Mouse (Mus musculus): ENCODE measurements at regions not wholly inside any gene's neighbourhood (a gene's known extent, or its start where the extent isn't known, plus 50 kb on each side); places are given as distances from the start of the nearest gene placed in this dataset.

GRCm38 (mm10) chr15:43926034-43926433, 3791.9 kb downstream of the 9330182O14Rik start:
- no peak for DNase-seq

- no peak for DNase-seq
Observed at GRCm38 (mm10) chr15:43933608-43934007, 3799.4 kb downstream of the 9330182O14Rik start.

GRCm38 (mm10) chr15:43940424-43940823, 3806.3 kb downstream of the 9330182O14Rik start:
- peak; percentile 15 for DNase-seq

GRCm38 (mm10) chr15:43940905-43941304, 3806.7 kb downstream of the 9330182O14Rik start:
- DNase-seq = no peak

- DNase-seq = peak; percentile 27
Observed at GRCm38 (mm10) chr15:43942002-43942660, 3808.0 kb downstream of the 9330182O14Rik start.

- no peak for DNase-seq
Observed at GRCm38 (mm10) chr15:43984991-43985390, 3850.8 kb downstream of the 9330182O14Rik start.

- peak; percentile 8 for DNase-seq
Observed at GRCm38 (mm10) chr15:43991229-43991628, 3857.1 kb downstream of the 9330182O14Rik start.

GRCm38 (mm10) chr15:43992936-43993335, 3858.8 kb downstream of the 9330182O14Rik start:
- DNase-seq = no peak

DNA sequence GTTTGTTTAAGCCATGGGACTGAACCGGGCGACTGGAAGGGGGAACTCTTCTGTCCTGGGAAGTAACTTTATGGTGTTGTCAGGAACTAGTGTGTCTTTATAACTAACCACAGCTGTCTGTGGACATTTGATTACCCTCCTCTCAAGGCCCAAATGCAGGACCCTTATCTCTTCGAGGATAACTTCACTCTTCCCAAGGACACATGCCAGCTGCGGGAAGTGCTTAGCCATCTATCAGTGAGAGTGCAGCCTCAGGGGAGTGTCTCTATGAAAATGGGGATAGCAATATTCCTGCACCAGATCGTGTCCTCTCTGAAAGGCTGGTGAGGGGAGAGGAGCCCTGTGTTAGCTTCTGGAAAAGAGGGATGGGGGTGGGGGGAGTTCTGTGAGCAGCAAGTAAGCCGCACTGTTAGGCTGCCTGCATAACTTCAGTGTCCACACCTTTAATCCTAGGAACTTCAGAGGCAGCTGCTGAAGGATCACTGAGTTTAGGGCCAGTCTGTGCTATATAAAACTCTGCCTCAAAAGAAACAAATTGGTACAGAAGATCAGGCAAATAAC, 3892.4 kb downstream of the 9330182O14Rik start:
- no peak for DNase-seq

DNA sequence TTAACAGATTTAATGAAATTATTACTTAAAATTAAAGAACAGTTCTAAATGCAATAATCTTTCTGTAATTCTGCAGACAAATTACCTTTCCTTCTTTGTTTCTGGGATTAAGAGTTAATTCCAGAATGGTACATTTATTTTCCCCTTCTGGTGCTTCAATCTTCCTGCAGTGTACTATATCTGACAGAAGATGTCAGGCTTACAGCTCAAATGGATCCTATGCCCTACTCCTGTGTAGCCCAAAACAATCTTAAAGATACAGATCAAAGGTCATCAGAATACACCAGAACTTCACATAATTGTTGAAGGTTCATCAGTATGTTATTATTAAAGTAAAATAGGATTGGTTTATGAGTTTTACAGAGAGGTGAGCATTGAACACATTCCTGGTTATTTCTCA, 3901.7 kb downstream of the 9330182O14Rik start:
- no peak for DNase-seq

GRCm38 (mm10) chr15:44037893-44038292, 3903.7 kb downstream of the 9330182O14Rik start:
- DNase-seq = peak; percentile 32

DNA sequence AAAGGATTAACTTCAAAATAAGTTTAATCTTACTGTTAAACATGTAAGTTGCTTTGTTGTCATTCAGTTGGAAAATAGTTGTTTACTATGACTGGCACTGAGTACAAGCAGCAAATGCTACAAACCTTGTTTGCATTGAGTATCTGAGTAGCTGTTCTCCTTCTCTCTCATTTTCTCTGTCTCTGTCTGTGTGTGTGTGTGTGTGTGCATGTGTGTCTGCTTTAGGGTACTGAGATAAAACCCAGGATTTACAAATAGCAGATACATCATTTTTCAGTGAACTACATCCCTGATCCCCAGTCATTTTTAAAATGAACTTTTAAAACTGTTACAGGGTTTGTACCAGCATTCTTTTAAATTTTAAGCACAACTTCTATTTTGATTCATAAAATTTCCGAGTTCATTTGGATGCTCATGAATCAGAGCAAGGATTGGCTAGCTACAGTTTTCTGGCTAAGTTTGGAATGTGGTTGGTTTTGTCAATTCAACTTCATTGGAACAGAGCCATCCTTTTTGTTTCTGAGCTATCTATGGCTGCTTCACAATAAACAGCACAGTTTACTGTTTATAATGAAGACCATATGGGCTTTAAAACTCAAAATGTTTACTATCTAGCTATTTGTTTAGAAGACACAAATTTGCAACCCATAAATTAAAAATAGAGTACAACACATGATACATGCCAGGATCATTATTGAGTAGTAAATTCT, 3916.6 kb downstream of the 9330182O14Rik start:
- DNase-seq = no peak

- DNase-seq = no peak
Observed at GRCm38 (mm10) chr15:44064855-44065254, 3930.7 kb downstream of the 9330182O14Rik start.

DNA sequence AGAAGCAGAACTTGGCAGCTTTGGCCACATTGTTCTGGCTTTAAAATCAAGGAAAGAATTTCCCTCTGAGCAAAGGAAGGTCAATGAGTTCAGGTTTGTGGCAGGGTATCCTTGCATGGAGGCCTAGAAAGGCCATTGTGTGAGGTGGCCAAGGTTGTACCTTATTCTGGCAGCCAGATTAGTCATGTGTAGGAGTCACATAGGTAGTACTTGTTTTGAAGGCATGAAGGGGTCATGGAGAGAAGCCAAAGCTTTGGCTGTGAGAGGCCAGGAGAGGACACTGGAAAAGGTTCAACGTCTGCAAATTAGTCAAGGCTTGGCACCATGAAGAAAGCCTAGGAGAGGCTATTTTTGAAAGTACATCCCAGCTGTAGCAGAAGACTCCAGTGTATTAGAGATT, 3949.5 kb downstream of the 9330182O14Rik start:
- DNase-seq = no peak

DNA sequence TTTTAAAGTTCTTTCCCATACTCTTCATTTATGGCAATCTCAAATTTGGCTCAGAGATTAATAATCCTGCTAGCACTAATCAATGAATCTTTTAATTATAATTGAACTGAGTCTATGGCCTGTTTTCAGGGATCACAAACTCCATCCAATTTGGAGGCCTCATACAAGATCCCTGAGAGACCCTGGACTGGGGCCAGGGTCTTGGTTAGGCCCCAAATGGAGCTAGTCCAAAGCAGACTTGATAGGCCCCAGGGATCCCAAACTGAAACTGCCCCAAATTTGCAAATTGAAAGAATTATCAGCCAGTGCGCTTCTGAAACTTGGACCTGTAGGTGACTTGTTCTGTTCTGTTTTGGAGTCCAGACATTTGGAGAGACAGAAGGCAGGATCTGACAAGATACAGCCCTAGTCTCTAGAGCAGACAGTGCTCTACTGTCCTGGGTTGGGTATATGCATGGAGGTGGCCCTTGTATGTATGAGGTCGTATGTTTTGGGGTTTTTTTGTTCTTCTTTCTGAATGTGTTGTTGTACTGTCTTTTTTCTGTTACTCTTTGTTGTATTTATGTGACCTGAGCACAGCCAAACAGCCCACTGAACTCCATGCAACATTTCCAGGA, 3978.3 kb downstream of the 9330182O14Rik start:
- DNase-seq = no peak

DNA sequence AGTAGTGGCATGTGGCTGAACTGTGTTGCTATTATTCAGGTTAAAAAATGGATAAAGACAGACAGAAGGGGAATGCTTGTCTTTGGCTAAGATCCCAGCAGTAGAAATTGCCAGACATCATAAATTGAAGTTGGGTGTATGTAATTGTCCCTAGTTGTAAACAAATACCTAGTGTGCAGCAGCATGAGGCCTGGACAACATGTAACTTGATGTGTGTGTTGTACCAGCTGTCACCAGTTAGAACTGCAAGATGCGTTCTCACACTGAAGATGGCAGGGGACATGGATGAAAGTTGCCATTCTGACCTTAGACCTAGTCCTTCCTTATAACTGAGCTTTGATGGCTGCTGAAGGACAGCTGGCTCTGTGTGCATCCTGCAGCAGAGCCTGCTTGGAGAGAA, 4000.0 kb downstream of the 9330182O14Rik start:
- DNase-seq = peak; percentile 3

All from layer of hippocampus, adult 9-11 months (tissue).